ENCODE assay signal across 8 mouse cellular contexts in genomic region chr9:20878710-20879065, GRCm38 (mm10). TPM values are rescaled to one million over a fixed set of nuclear protein-coding genes. Genes with fewer than 3 reads are reported as not detected.
A peak's percentile ranks its signal among the peaks of the same experiment; 100 is the strongest.
DNase-seq lines count a peak whose midpoint lies in the region; ATAC-seq and TF ChIP-seq lines count a peak whose summit lies in the region.

No protein-coding gene starts in this region.

- TF ChIP-seq POLR2A in bone marrow macrophage, adult 2 months (IDR thresholded peaks at IDR 0.05; ENCODE audit: borderline replicate concordance, low read depth, low read length): no peak
- no peak for TF ChIP-seq POLR2A in limb, embryonic 14.5 days (IDR thresholded peaks at IDR 0.05; ENCODE audit: borderline replicate concordance, extremely low read depth, insufficient read depth, insufficient read length)
- TF ChIP-seq POLR2A in olfactory bulb, adult 2 months (IDR thresholded peaks at IDR 0.05; ENCODE audit: insufficient read depth, low read depth, low read length): no peak

- WGBS in forebrain, embryonic 14.5 days: 23% methylated on average over 10 of the region's 10 CpGs
- 23% methylated on average over 10 of the region's 10 CpGs for WGBS in limb, embryonic 14.5 days
- WGBS in olfactory bulb, adult 2 months: 9% methylated on average over 10 of the region's 10 CpGs

- H3K4me2 ChIP-seq in forebrain, embryonic 14.5 days (ENCODE audit: low read length): peak overlapping the region; percentile 73
- H3K4me2 ChIP-seq in limb, embryonic 14.5 days (replicated peaks; ENCODE audit: low read depth, low read length, severe bottlenecking): peak overlapping the region; percentile 84

- peak overlapping the region; percentile 72 for H3K4me3 ChIP-seq in layer of hippocampus, adult 2 months
- peak overlapping the region; percentile 60 for H3K4me3 ChIP-seq in bone marrow macrophage, adult 2 months (ENCODE audit: insufficient read depth, low read length)
- H3K4me3 ChIP-seq in forebrain, embryonic 14.5 days (ENCODE audit: low read depth, low read length): peak overlapping the region; percentile 39
- peak overlapping the region; percentile 45 for H3K4me3 ChIP-seq in limb, embryonic 14.5 days (replicated peaks; ENCODE audit: low read length)
- H3K4me3 ChIP-seq in olfactory bulb, adult 2 months (ENCODE audit: insufficient read depth, low read depth, low read length): peak overlapping the region; percentile 58

- no peak for TF ChIP-seq CTCF in layer of hippocampus, adult 2 months (conservative IDR thresholded peaks at IDR 0.05)
- TF ChIP-seq CTCF in bone marrow macrophage, adult 2 months (IDR thresholded peaks at IDR 0.05; ENCODE audit: low read depth, low read length): no peak
- no peak for TF ChIP-seq CTCF in olfactory bulb, adult 2 months (IDR thresholded peaks at IDR 0.05; ENCODE audit: insufficient read depth, low read depth, low read length)

- no peaks in the 10 kb centered on the region for H3K27me3 ChIP-seq in forebrain, embryonic 14.5 days (replicated peaks; ENCODE audit: control insufficient read depth, insufficient read depth, low read length)
- H3K27me3 ChIP-seq in limb, embryonic 14.5 days (ENCODE audit: control insufficient read depth, insufficient read depth, low read length): no peaks in the 10 kb centered on the region

- ATAC-seq in forebrain, embryonic 14.5 days: no peak; the same call in 1 of the 2 replicates
- ATAC-seq in limb, embryonic 14.5 days (ENCODE audit: low FRiP score, low read depth): no peak; the same call in 1 of the 2 replicates

- no peak for DNase-seq in layer of hippocampus, adult 2 months (ENCODE audit: low spot score in 2 of 2)
- no peak for DNase-seq in layer of hippocampus, postnatal 14 days (ENCODE audit: low spot score in 2 of 2)
- DNase-seq in forebrain, embryonic 14.5 days (ENCODE audit: low spot score): no peak
- DNase-seq in limb, embryonic 14.5 days (ENCODE audit: low spot score): no peak
- no peak for DNase-seq in left cerebral cortex, postnatal 25 days (ENCODE audit: low spot score in 2 of 2)
- no peak for DNase-seq in layer of hippocampus, adult 18-20 months (ENCODE audit: low spot score in 2 of 2)

- peak overlapping the region; percentile 73 for H3K9ac ChIP-seq in forebrain, embryonic 14.5 days (ENCODE audit: low read length)
- peak overlapping the region; percentile 64 for H3K9ac ChIP-seq in limb, embryonic 14.5 days (ENCODE audit: low read depth, low read length, severe bottlenecking)

- intact Hi-C loops in left cerebral cortex, postnatal 25 days (cut with DNase I): loop anchor here (1.0 kb wide), 1 partner anchor 8 kb away; no protein-coding TSS in a partner anchor

- H3K9me3 ChIP-seq in forebrain, embryonic 14.5 days (replicated peaks; ENCODE audit: control insufficient read depth, low read length): no peaks in the 10 kb centered on the region
- H3K9me3 ChIP-seq in limb, embryonic 14.5 days (ENCODE audit: control insufficient read depth, low read length): no peaks in the 10 kb centered on the region

- peaks cover 5% of the 10 kb centered on the region for H3K4me1 ChIP-seq in bone marrow macrophage, adult 2 months (ENCODE audit: control insufficient read depth, insufficient read depth, low read length)
- no peaks in the 10 kb centered on the region; the same call in 1 of the 2 replicates for H3K4me1 ChIP-seq in forebrain, embryonic 14.5 days (ENCODE audit: control insufficient read depth, insufficient read depth, low read length)
- no peaks in the 10 kb centered on the region for H3K4me1 ChIP-seq in limb, embryonic 14.5 days (ENCODE audit: control insufficient read depth, insufficient read depth, low read length)
- H3K4me1 ChIP-seq in olfactory bulb, adult 2 months (ENCODE audit: control insufficient read depth, insufficient read depth, low read length): peaks cover 14% of the 10 kb centered on the region

- H3K36me3 ChIP-seq in forebrain, embryonic 14.5 days (ENCODE audit: control insufficient read depth, insufficient read depth, low read length): no peaks in the 10 kb centered on the region
- no peaks in the 10 kb centered on the region for H3K36me3 ChIP-seq in limb, embryonic 14.5 days (ENCODE audit: control insufficient read depth, insufficient read depth, low read length)

- peak overlapping the region; percentile 99 for H3K27ac ChIP-seq in layer of hippocampus, adult 2 months
- H3K27ac ChIP-seq in bone marrow macrophage, adult 2 months (ENCODE audit: insufficient read depth, low read depth, low read length): peak overlapping the region; percentile 67
- peak overlapping the region; percentile 91 for H3K27ac ChIP-seq in forebrain, embryonic 14.5 days (ENCODE audit: low read depth, low read length)
- H3K27ac ChIP-seq in limb, embryonic 14.5 days (replicated peaks; ENCODE audit: low read depth, low read length): peak overlapping the region; percentile 88
- peak overlapping the region; percentile 89 for H3K27ac ChIP-seq in olfactory bulb, adult 2 months (ENCODE audit: insufficient read depth, low read depth, low read length)

RNA-seq across cellular contexts. Expression of gene Angptl6, which starts 0.8 kb away (rescaled TPM):
- 10 to 100 TPM in 1 of 2 experiments, 1 to 10 TPM in 1; 8.9 to 10.3 TPM for total RNA-seq in layer of hippocampus, adult 2 months (2021)
- 10 to 100 TPM in 1 of 2 experiments, 1 to 10 TPM in 1; 7.3 to 10.7 TPM for total RNA-seq in layer of hippocampus, postnatal 14 days (2021)
- polyA plus RNA-seq in bone marrow macrophage, adult 2 months (2012; ENCODE audit: insufficient read depth, insufficient read length, missing spikeins): 1.4 and 1.7 TPM in 2 replicates
- polyA plus RNA-seq in forebrain, embryonic 14.5 days (2014; fragmentation: Nextera tagmentation; extraction: Ambion mirVana): 15.5 TPM in 2 replicates
- 3.1 and 4.0 TPM in 2 replicates for polyA plus RNA-seq in limb, embryonic 14.5 days (2012; rRNA removed)
- 2.4 and 4.3 TPM in 2 replicates for polyA plus RNA-seq in limb, embryonic 14.5 days (2014; fragmentation: Nextera tagmentation; extraction: Ambion mirVana)
- not detected in 2 replicates for polyA plus RNA-seq in olfactory bulb, adult 2 months (2012; ENCODE audit: insufficient read depth, insufficient read length, low replicate concordance, missing spikeins)
- total RNA-seq in left cerebral cortex, postnatal 25 days (2021): 10 to 100 TPM in 1 of 2 experiments, 1 to 10 TPM in 1; 9.0 to 10.2 TPM
- total RNA-seq in layer of hippocampus, adult 18-20 months (2021): 10 to 100 TPM in 1 of 2 experiments, 1 to 10 TPM in 1; 9.9 to 10.6 TPM

RNA-seq across cellular contexts. Expression of gene Ppan, which starts 9.3 kb away (rescaled TPM):
- total RNA-seq in layer of hippocampus, adult 2 months (2021): 10 to 100 TPM; 27.5 to 27.6 TPM
- total RNA-seq in layer of hippocampus, postnatal 14 days (2021): 10 to 100 TPM; 21.3 to 25.6 TPM
- polyA plus RNA-seq in bone marrow macrophage, adult 2 months (2012; ENCODE audit: insufficient read depth, insufficient read length, missing spikeins): 9.2 and 11.9 TPM in 2 replicates
- polyA plus RNA-seq in forebrain, embryonic 14.5 days (2014; fragmentation: Nextera tagmentation; extraction: Ambion mirVana): 44.1 and 49.6 TPM in 2 replicates
- 147 and 175 TPM in 2 replicates for polyA plus RNA-seq in limb, embryonic 14.5 days (2012; rRNA removed)
- 79.8 and 82.7 TPM in 2 replicates for polyA plus RNA-seq in limb, embryonic 14.5 days (2014; fragmentation: Nextera tagmentation; extraction: Ambion mirVana)
- not detected in 2 replicates for polyA plus RNA-seq in olfactory bulb, adult 2 months (2012; ENCODE audit: insufficient read depth, insufficient read length, low replicate concordance, missing spikeins)
- 10 to 100 TPM; 19.9 to 21.1 TPM for total RNA-seq in left cerebral cortex, postnatal 25 days (2021)
- 10 to 100 TPM; 24.1 to 25.3 TPM for total RNA-seq in layer of hippocampus, adult 18-20 months (2021)

RNA-seq across cellular contexts. Expression of gene A230050P20Rik, which starts 10.2 kb away (rescaled TPM):
- total RNA-seq in layer of hippocampus, adult 2 months (2021): 10 to 100 TPM; 77.6 to 85.9 TPM
- 10 to 100 TPM; 55.6 to 56.1 TPM for total RNA-seq in layer of hippocampus, postnatal 14 days (2021)
- 19.9 and 23.5 TPM in 2 replicates for polyA plus RNA-seq in bone marrow macrophage, adult 2 months (2012; ENCODE audit: insufficient read depth, insufficient read length, missing spikeins)
- 0.62 and 1.2 TPM in 2 replicates for polyA plus RNA-seq in forebrain, embryonic 14.5 days (2014; fragmentation: Nextera tagmentation; extraction: Ambion mirVana)
- polyA plus RNA-seq in limb, embryonic 14.5 days (2012; rRNA removed): 25.4 and 35.2 TPM in 2 replicates
- polyA plus RNA-seq in limb, embryonic 14.5 days (2014; fragmentation: Nextera tagmentation; extraction: Ambion mirVana): 4.5 and 4.7 TPM in 2 replicates
- polyA plus RNA-seq in olfactory bulb, adult 2 months (2012; ENCODE audit: insufficient read depth, insufficient read length, low replicate concordance, missing spikeins): 183 TPM in 1 of 2 replicates, not detected in the other
- total RNA-seq in left cerebral cortex, postnatal 25 days (2021): 10 to 100 TPM; 60.1 to 69.1 TPM
- total RNA-seq in layer of hippocampus, adult 18-20 months (2021): 10 to 100 TPM; 66.8 to 70.4 TPM

RNA-seq across cellular contexts. Expression of gene Eif3g, which starts 19.7 kb away (rescaled TPM):
- 100 to 1,000 TPM; 122 to 131 TPM for total RNA-seq in layer of hippocampus, adult 2 months (2021)
- total RNA-seq in layer of hippocampus, postnatal 14 days (2021): 100 to 1,000 TPM; 114 to 123 TPM
- polyA plus RNA-seq in bone marrow macrophage, adult 2 months (2012; ENCODE audit: insufficient read depth, insufficient read length, missing spikeins): 65.4 and 71.5 TPM in 2 replicates
- polyA plus RNA-seq in forebrain, embryonic 14.5 days (2014; fragmentation: Nextera tagmentation; extraction: Ambion mirVana): 264 and 269 TPM in 2 replicates
- 167 and 179 TPM in 2 replicates for polyA plus RNA-seq in limb, embryonic 14.5 days (2012; rRNA removed)
- polyA plus RNA-seq in limb, embryonic 14.5 days (2014; fragmentation: Nextera tagmentation; extraction: Ambion mirVana): 287 and 289 TPM in 2 replicates
- not detected in 2 replicates for polyA plus RNA-seq in olfactory bulb, adult 2 months (2012; ENCODE audit: insufficient read depth, insufficient read length, low replicate concordance, missing spikeins)
- total RNA-seq in left cerebral cortex, postnatal 25 days (2021): 100 to 1,000 TPM; 113 to 123 TPM
- total RNA-seq in layer of hippocampus, adult 18-20 months (2021): 100 to 1,000 TPM; 124 to 132 TPM
